Mouse (Mus musculus) midbrain, embryonic 11.5 days (tissue): Measurements from ENCODE around the gene Tmprss13. TPM values are rescaled to one million over a fixed set of nuclear protein-coding genes. Genes with fewer than 3 reads are reported as not detected.
A peak's percentile ranks its signal among the peaks of the same experiment; 100 is the strongest.

Experiments used
- ATAC-seq: fragments of 200-750 bp; cut with Nextera tagmentation; 2 replicates; pipeline ENCODE4 v1.8.0; 2017; ENCODE audit warnings: moderate TSS enrichment, moderate library complexity; ENCODE audit not compliant: low FRiP score
- DNase-seq: peaks from one replicate; pipeline ENCODE4 v3.0.0; 2015; ENCODE audit warnings: low spot score; ENCODE audit errors: missing footprints
- H3K27ac ChIP-seq: fragments of 300-500 bp; sonication (generic); 2 replicates; pipeline ENCODE4 v1.5.1; 2014; ENCODE audit warnings: low read depth, low read length
- H3K27me3 ChIP-seq: fragments of 300-500 bp; sonication (generic); 2 replicates; pipeline ENCODE4 v1.6.1; 2014; ENCODE audit warnings: mild to moderate bottlenecking, low read length, moderate library complexity, mixed read lengths; ENCODE audit not compliant: control insufficient read depth, insufficient read depth
- H3K36me3 ChIP-seq: fragments of 300-500 bp; sonication (generic); 2 replicates; pipeline ENCODE4 v1.6.1; 2014; ENCODE audit warnings: mild to moderate bottlenecking, low read length, moderate library complexity, mixed read lengths; ENCODE audit not compliant: control insufficient read depth, insufficient read depth
- H3K4me1 ChIP-seq: fragments of 300-500 bp; sonication (generic); 2 replicates; pipeline ENCODE4 v1.6.1; 2014; ENCODE audit warnings: low read length; ENCODE audit not compliant: control insufficient read depth, insufficient read depth
- H3K4me2 ChIP-seq: fragments of 300-500 bp; sonication (generic); 2 replicates; pipeline ENCODE4 v1.6.1; 2014; ENCODE audit warnings: mild to moderate bottlenecking, moderate library complexity
- H3K4me3 ChIP-seq: fragments of 300-500 bp; sonication (generic); 2 replicates; pipeline ENCODE4 v1.5.1; 2014; ENCODE audit warnings: low read depth, low read length
- H3K9ac ChIP-seq: fragments of 300-500 bp; sonication (generic); 2 replicates; pipeline ENCODE4 v1.6.1; 2014; ENCODE audit warnings: low read length
- H3K9me3 ChIP-seq: fragments of 300-500 bp; sonication (generic); 2 replicates; pipeline ENCODE4 v1.6.1; 2016; ENCODE audit warnings: low read length; ENCODE audit not compliant: control insufficient read depth
- WGBS: fragments of 180-500 bp; shearing (Covaris S2); extraction: QIAGEN DNeasy Blood & Tissue Kit; methylation state at CpG from one replicate; pipeline ENCODE4 v1.1.7; 2014; 5-methylcytosine and 5-hydroxymethylcytosine counted together
- polyA plus RNA-seq: library from polyadenylated mRNA; unstranded; fragments of >200 nt; fragmentation: Nextera tagmentation; extraction: Ambion mirVana; gene quantifications from 2 replicates; pipeline ENCODE4 v1.2.1, GENCODE M21; 2014

The Tmprss13 gene
- polyA plus RNA-seq, 1 experiment from 2014 or later: not detected

DNA sequence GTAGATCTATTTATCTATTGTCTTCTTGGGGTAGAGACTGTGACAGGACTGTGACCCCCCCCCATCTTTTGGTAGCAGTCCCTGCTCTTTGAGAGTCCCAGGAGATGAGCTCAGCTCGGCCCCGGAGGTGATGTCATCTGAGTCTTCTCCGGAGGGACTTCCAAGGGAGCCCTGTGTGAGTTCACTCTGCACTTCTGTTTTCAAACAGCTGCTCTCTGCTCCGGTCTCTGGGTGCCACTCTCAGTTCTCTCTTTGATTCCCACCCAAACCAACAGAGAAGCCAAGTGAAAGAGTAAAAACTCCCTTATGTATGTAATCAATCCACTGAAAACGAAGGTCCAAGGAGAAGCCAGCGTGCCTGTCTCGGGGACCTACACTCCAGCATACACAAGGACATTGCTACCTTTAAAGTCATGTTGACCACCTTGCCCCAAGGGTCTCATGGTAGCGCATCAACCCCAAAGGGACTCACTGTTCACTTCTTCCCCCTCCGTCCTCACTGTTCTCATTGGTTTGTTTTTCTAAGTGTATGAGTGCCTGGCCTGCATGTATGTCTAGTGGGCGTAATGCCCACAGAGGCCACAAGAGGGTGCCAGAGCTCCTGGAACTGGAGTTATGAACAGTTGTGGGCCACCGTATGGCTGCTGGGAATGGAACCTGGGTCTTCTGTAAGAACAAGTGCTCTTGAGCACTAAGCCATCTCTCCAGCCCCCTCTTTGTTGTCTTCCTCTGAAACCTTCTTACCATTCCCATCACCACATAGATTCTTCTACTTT, 19.5 kb upstream of the Tmprss13 start:
- Histone ChIP-seq H3K4me3 (no peak overlapping the region), H3K9me3 (no peaks in the 10 kb centered on the region; the same call in 1 of the 2 replicates), H3K27me3 (no peaks in the 10 kb centered on the region), H3K9ac (no peak overlapping the region), H3K4me2 (no peak overlapping the region), H3K36me3 (no peaks in the 10 kb centered on the region), H3K4me1 (0 out of 2 replicates have a peak, but pooled peaks cover 2% of the 10 kb centered on the region), H3K27ac (no peak overlapping the region)
- ATAC-seq (no peak), DNase-seq (peak; percentile 96)
- WGBS: 80% methylated on average over 11 of the region's 11 CpGs

DNA sequence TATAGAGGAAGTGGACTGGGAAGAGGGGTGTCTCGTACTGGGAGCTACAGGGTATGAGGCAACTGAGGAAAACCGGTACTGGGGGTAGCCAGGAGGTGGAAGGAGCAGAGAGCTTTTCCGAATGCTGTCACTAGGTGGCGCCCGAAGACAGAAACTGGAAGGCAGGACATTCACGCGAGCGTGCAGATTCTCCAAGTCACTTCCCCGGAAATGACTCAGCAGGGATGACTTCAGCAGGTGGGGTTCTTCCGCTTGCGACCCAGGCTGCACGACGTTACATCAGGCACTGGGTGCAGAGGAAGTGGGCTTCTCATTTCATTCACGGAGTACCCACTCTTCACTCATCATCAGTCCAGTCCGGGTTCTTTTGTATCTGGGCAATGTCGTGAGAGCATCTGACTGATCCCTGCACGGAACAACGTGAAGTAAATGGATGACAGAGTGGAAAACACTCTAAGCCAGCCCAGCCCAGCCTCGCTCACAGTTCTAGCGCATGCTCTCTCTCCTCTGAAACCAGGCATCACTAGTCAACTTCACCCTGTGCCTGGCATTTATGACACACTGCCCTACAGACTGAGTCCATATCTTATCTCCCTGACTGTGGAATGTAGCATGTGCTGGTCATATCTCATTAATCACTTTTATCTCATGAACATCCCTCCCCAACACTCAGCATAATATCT, 18.3 kb upstream of the Tmprss13 start:
- peak overlapping the region; percentile 58 for H3K9ac ChIP-seq
- no peaks in the 10 kb centered on the region for H3K36me3 ChIP-seq
- H3K4me1 ChIP-seq: 0 out of 2 replicates have a peak, but pooled peaks cover 2% of the 10 kb centered on the region
- DNase-seq (peak; percentile 99), ATAC-seq (peak; percentile 86)
- H3K4me2 ChIP-seq: peak overlapping the region; percentile 44
- H3K27ac ChIP-seq: no peak overlapping the region
- H3K4me3 ChIP-seq: peak overlapping the region; percentile 19; the same call in 1 of the 2 replicates
- 19% methylated on average over 20 of the region's 20 CpGs for WGBS
- no peaks in the 10 kb centered on the region for H3K27me3 ChIP-seq
- H3K9me3 ChIP-seq: no peaks in the 10 kb centered on the region; the same call in 1 of the 2 replicates

DNA sequence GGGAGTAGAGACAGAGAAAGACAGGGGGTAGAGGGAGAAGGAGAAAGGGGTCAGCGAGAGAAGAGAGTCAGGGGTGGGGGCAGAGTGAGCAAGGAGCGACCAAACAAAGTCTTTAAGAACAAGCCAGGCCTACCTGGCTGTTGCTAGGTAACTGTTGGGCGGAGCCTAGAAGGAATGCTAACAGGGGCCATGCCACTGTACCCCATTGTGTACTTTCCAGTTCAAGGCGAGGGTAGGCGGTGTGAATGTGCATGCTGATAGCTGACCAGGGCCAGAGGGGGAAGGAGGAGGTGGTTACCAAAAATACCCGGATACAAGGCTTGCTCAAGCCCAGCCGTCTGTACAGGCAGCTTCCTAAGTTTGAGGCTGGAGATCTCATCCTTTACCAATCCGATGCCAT, 17.1 kb upstream of the Tmprss13 start:
- ATAC-seq (no peak), DNase-seq (no peak)
- 93% methylated on average over 8 of the region's 8 CpGs for WGBS
- Histone ChIP-seq H3K4me2 (no peak overlapping the region), H3K27me3 (no peaks in the 10 kb centered on the region), H3K4me1 (0 out of 2 replicates have a peak, but pooled peaks cover 2% of the 10 kb centered on the region), H3K4me3 (no peak overlapping the region), H3K9ac (no peak overlapping the region), H3K36me3 (no peaks in the 10 kb centered on the region), H3K27ac (no peak overlapping the region), H3K9me3 (no peaks in the 10 kb centered on the region; the same call in 1 of the 2 replicates)

DNA sequence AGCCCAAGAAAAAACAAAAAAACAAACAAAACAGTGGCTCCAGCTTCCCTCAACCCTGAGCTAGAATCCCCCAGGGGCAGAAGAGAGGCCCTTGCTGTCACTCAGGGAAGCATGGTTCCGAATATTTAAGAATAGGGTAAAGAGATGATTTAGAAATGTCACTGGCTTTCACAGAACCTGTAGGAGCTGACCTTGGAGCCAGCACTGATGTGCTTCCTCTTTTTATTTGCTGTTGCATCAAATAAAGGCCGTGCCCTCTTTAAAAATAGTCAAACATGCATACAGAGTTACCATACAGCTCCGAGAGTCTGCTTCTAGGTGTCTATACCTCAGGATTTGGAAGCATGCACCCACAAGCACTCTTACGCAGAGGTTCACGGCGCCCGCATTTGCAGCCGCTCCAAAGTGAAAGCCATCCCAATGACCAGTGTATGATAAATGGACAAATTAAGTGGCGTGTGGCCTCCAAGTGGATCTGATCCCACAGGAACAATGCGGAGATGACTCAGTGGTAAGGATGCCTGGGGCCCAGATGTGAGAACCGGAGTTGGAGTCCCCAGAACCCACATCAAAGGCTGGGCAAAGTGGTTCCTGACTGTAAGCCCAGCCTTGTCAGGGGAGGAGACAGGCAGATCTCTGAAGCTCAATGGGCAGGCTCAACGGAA, 12.0 kb upstream of the Tmprss13 start:
- H3K9me3 ChIP-seq: no peaks in the 10 kb centered on the region
- no peaks in the 10 kb centered on the region for H3K36me3 ChIP-seq
- no peaks in the 10 kb centered on the region for H3K27me3 ChIP-seq
- no peak overlapping the region for H3K9ac ChIP-seq
- no peak overlapping the region for H3K4me3 ChIP-seq
- 87% methylated on average over 12 of the region's 12 CpGs for WGBS
- no peak overlapping the region for H3K27ac ChIP-seq
- ATAC-seq (no peak), DNase-seq (no peak)
- no peak overlapping the region for H3K4me2 ChIP-seq
- H3K4me1 ChIP-seq: no peaks in the 10 kb centered on the region

DNA sequence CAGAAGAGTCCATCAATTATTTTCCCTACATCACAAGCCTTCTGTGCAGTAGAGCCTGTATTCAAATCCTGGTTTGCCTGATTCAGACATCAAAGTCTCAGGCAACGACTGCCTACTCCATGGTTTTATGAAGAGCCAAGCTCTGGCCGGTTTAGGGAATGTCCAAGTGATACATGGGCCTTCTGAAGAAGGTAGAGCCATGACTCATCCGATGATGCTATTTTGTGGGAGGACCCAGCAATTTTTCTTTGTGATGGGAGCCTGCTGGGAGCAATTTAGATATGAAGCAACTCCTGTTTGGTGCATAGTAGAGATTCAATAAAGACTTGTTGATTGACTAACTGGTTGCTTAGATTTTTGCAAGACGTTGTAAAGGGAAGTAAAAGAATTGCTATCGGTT, 10.4 kb upstream of the Tmprss13 start:
- Histone ChIP-seq H3K9ac (no peak overlapping the region), H3K4me1 (no peaks in the 10 kb centered on the region), H3K27me3 (no peaks in the 10 kb centered on the region), H3K9me3 (no peaks in the 10 kb centered on the region), H3K4me3 (no peak overlapping the region), H3K36me3 (no peaks in the 10 kb centered on the region), H3K27ac (no peak overlapping the region), H3K4me2 (no peak overlapping the region)
- DNase-seq: no peak
- ATAC-seq: no peak
- WGBS: 90% methylated on average over 5 of the region's 5 CpGs

DNA sequence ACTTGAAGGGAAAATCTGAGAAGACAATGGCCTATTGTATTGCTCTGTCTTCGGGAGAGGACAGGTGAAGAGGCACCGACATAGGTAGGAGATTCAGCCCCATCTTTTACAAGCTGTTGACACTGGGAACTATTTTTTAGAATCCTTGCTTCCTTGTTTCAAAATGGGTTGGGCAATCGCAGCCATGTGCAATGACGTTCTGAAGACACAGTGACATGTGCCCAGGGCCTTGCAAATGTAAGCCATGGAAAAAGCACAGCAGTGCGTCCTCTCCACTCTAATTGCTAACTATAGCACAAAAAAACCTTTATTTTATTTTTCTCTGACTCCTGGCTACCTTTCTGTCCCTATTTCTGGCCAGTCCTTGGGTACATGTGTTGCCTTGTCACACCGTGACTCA, 7.0 kb upstream of the Tmprss13 start:
- Histone ChIP-seq H3K36me3 (no peaks in the 10 kb centered on the region), H3K27me3 (no peaks in the 10 kb centered on the region), H3K27ac (no peak overlapping the region), H3K9me3 (no peaks in the 10 kb centered on the region), H3K9ac (no peak overlapping the region), H3K4me3 (no peak overlapping the region), H3K4me2 (no peak overlapping the region), H3K4me1 (no peaks in the 10 kb centered on the region)
- DNase-seq (no peak), ATAC-seq (no peak)
- 83% methylated on average over 6 of the region's 6 CpGs for WGBS

DNA sequence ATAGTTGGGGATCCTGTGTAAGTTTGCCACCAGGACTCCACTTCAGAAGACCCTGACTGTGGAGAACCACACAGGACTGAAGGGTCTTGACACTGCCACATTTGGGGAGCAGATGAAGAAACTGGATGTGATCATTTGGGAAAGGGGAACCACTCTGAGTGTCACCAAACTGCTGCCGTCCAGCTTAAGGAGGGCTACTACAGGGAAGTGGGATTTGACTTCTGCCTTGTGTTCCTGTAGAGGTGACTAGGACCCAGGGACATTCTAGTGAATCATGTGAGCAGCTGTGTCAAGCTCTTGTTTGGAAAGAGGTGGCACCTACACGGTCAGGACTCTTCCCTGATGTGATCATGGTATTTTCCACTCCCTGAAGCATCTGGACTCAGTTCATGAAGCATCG, 5.0 kb upstream of the Tmprss13 start:
- ATAC-seq (no peak), DNase-seq (no peak)
- Histone ChIP-seq H3K9me3 (no peaks in the 10 kb centered on the region), H3K4me1 (no peaks in the 10 kb centered on the region), H3K27me3 (no peaks in the 10 kb centered on the region), H3K4me2 (no peak overlapping the region), H3K36me3 (no peaks in the 10 kb centered on the region), H3K4me3 (no peak overlapping the region), H3K27ac (no peak overlapping the region), H3K9ac (no peak overlapping the region)
- WGBS: 81% methylated on average over 3 of the region's 3 CpGs

DNA sequence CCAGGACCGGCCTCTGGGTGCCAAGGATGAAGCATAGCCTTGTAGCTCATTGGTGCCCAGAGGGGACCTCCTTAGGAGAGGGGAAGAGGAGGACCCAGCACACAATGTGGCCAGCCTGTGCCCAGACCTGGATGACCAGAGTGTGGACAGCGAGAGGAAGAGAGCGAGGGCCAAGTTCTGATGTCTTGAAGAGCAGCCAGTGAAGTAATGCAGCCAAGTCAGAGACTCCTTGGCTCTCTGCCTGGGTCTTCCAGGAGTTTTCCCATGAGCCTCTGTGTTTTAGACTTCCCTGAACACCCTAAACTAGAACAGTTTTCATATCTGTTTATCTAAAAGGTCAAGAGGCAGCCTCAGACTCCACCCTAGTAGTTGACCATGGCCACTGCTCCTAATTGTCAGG, 1.3 kb upstream of the Tmprss13 start:
- ATAC-seq (no peak), DNase-seq (no peak)
- H3K4me2 ChIP-seq: no peak overlapping the region
- H3K4me1 ChIP-seq: no peaks in the 10 kb centered on the region
- no peak overlapping the region for H3K9ac ChIP-seq
- no peaks in the 10 kb centered on the region for H3K36me3 ChIP-seq
- H3K4me3 ChIP-seq: no peak overlapping the region
- no peaks in the 10 kb centered on the region for H3K27me3 ChIP-seq
- no peaks in the 10 kb centered on the region for H3K9me3 ChIP-seq
- 86% methylated on average over 3 of the region's 3 CpGs for WGBS
- H3K27ac ChIP-seq: no peak overlapping the region

DNA sequence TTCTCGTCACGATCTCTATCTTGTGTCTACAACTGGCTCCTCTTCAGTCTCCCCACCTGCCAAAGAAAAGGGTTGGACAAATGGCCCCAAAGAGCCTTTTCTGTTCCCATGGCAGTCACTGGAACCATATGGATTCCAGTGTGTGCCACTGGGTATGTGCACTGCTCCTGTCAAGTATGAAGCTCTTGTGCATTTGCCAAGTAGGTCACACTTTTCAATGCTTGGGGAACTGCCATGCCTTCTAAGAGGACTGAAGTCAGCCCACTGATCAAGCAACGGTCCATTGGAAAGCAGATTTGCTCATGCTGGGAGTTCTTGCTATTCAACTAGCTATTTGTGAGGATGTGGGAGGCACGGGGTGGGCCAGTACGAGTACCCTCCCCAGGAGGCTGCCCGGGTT, 2.6 kb downstream of the Tmprss13 start:
- Histone ChIP-seq H3K9me3 (no peaks in the 10 kb centered on the region), H3K4me2 (no peak overlapping the region), H3K4me1 (no peaks in the 10 kb centered on the region), H3K27me3 (no peaks in the 10 kb centered on the region), H3K9ac (no peak overlapping the region), H3K4me3 (no peak overlapping the region), H3K36me3 (no peaks in the 10 kb centered on the region), H3K27ac (no peak overlapping the region)
- WGBS: 88% methylated on average over 6 of the region's 6 CpGs
- DNase-seq (no peak), ATAC-seq (no peak)
